Comparison of ENCODE assay signal across 10 mouse cellular contexts in genomic region chr1:133420491-133420890, GRCm38 (mm10). TPM values are rescaled to one million over a fixed set of nuclear protein-coding genes. Genes with fewer than 3 reads are reported as not detected.
DNase-seq lines count a peak whose midpoint lies in the region; ATAC-seq and TF ChIP-seq lines count a peak whose summit lies in the region.
"Had no signal": no experiment of that assay in that cellular context is flagged by ENCODE, and none has a peak within 500 bp of the region (broad histone marks: within the 10 kb centered on the region; RNA-seq: fewer than 3 reads in every experiment).

No protein-coding gene starts in this region.

- peak overlapping the region; percentile 94 for H3K4me2 ChIP-seq in kidney, embryonic 15.5 days
- peak overlapping the region; percentile 98 for H3K4me2 ChIP-seq in midbrain, embryonic 14.5 days (ENCODE audit: low read length)
- H3K4me2 ChIP-seq: embryonic facial prominence, embryonic 15.5 days; neural tube, embryonic 12.5 days had no signal

- peaks cover 75% of the 10 kb centered on the region for H3K4me1 ChIP-seq in kidney, embryonic 15.5 days
- peaks cover 27% of the 10 kb centered on the region for H3K4me1 ChIP-seq in midbrain, embryonic 14.5 days (ENCODE audit: control insufficient read depth, insufficient read depth, low read length)

- H3K9me3 ChIP-seq in kidney, embryonic 15.5 days (replicated peaks): no peaks in the 10 kb centered on the region
- no peaks in the 10 kb centered on the region for H3K9me3 ChIP-seq in midbrain, embryonic 14.5 days (ENCODE audit: control insufficient read depth, low read length)
- H3K9me3 ChIP-seq: embryonic facial prominence, embryonic 15.5 days; neural tube, embryonic 12.5 days had no signal

- WGBS in kidney, embryonic 15.5 days: 25% methylated on average over 3 of the region's 3 CpGs
- WGBS in midbrain, embryonic 14.5 days: 72% methylated on average over 3 of the region's 3 CpGs

- no peak for ATAC-seq in kidney, embryonic 15.5 days (replicated peaks; ENCODE audit: low FRiP score)
- ATAC-seq in midbrain, embryonic 14.5 days (ENCODE audit: low FRiP score, low TSS enrichment): no peak

- DNase-seq in left cerebral cortex, adult 2 months (ENCODE audit: extremely low spot score in 1 of 2, low spot score in 2 of 2): no peak
- DNase-seq in left cerebral cortex, postnatal 36 days (ENCODE audit: low spot score in 2 of 2): no peak
- DNase-seq in heart, postnatal 14 days: peak; percentile 47 to 55
- DNase-seq in midbrain, embryonic 14.5 days: no peak
- no peak for DNase-seq in frontal cortex, adult 2 months (ENCODE audit: extremely low spot score in 1 of 2, low spot score in 1 of 2)
- DNase-seq in layer of hippocampus, postnatal 25 days (ENCODE audit: extremely low spot score in 1 of 2, low spot score in 1 of 2): no peak
- DNase-seq: cerebellum, postnatal 14 days had no signal

- no peaks in the 10 kb centered on the region for H3K27me3 ChIP-seq in kidney, embryonic 15.5 days
- H3K27me3 ChIP-seq in midbrain, embryonic 14.5 days (ENCODE audit: control insufficient read depth, insufficient read depth, low read length): no peaks in the 10 kb centered on the region
- H3K27me3 ChIP-seq: embryonic facial prominence, embryonic 15.5 days; neural tube, embryonic 12.5 days had no signal

- 0 out of 2 replicates have a peak overlapping the region, but pooled peaks have one; percentile 4 for H3K4me3 ChIP-seq in left cerebral cortex, adult 2 months
- H3K4me3 ChIP-seq in kidney, embryonic 15.5 days (replicated peaks): peak overlapping the region; percentile 92; the same call in 1 of the 2 replicates
- no peak overlapping the region for H3K4me3 ChIP-seq in midbrain, embryonic 14.5 days (replicated peaks; ENCODE audit: low read depth, low read length)
- H3K4me3 ChIP-seq: embryonic facial prominence, embryonic 15.5 days; neural tube, embryonic 12.5 days had no signal

- no peaks in the 10 kb centered on the region for H3K36me3 ChIP-seq in kidney, embryonic 15.5 days
- no peaks in the 10 kb centered on the region for H3K36me3 ChIP-seq in midbrain, embryonic 14.5 days (ENCODE audit: control insufficient read depth, insufficient read depth, low read length)
- H3K36me3 ChIP-seq: embryonic facial prominence, embryonic 15.5 days; neural tube, embryonic 12.5 days had no signal

- H3K9ac ChIP-seq in kidney, embryonic 15.5 days: no peak overlapping the region
- no peak overlapping the region for H3K9ac ChIP-seq in midbrain, embryonic 14.5 days (replicated peaks; ENCODE audit: low read length)
- H3K9ac ChIP-seq: embryonic facial prominence, embryonic 15.5 days; neural tube, embryonic 12.5 days had no signal

- intact Hi-C loops in left cerebral cortex, adult 2 months (cut with DNase I): no loop called here
- intact Hi-C loops in left cerebral cortex, postnatal 36 days (cut with DNase I): loop anchor here (5.0 to 10.0 kb wide), 2 partner anchors 33 to 74 kb away; no protein-coding TSS in a partner anchor
- intact Hi-C loops in heart, postnatal 14 days (cut with DNase I): no loop called here

- no peak for TF ChIP-seq CTCF in left cerebral cortex, adult 2 months (IDR thresholded peaks at IDR 0.05)

- no peak overlapping the region for H3K27ac ChIP-seq in left cerebral cortex, adult 2 months
- peak overlapping the region; percentile 23 for H3K27ac ChIP-seq in kidney, embryonic 15.5 days
- H3K27ac ChIP-seq in midbrain, embryonic 14.5 days (replicated peaks; ENCODE audit: low read depth, low read length): no peak overlapping the region
- H3K27ac ChIP-seq: embryonic facial prominence, embryonic 15.5 days; neural tube, embryonic 12.5 days had no signal

RNA-seq across cellular contexts. Expression of gene Sox13, which starts 3.7 kb away (rescaled TPM):
- total RNA-seq in left cerebral cortex, adult 2 months (2021): 1 to 10 TPM; 8.9 to 9.3 TPM
- 10 to 100 TPM in 1 of 2 experiments, 1 to 10 TPM in 1; 8.3 to 12.0 TPM for total RNA-seq in left cerebral cortex, postnatal 36 days (2021)
- 10 to 100 TPM; 22.3 to 23.9 TPM for total RNA-seq in heart, postnatal 14 days (2021)
- polyA plus RNA-seq in kidney, embryonic 15.5 days (2015; fragmentation: Nextera tagmentation; extraction: Ambion mirVana): 15.0 and 16.2 TPM in 2 replicates
- 5.9 and 9.7 TPM in 2 replicates for polyA plus RNA-seq in midbrain, embryonic 14.5 days (2014; fragmentation: Nextera tagmentation; extraction: Ambion mirVana)
- 18.1 and 19.6 TPM in 2 replicates for polyA plus RNA-seq in frontal cortex, adult 2 months (2012; rRNA removed)
- total RNA-seq in layer of hippocampus, postnatal 25 days (2021): 1 to 10 TPM; 7.4 to 9.6 TPM

RNA-seq across cellular contexts. Expression of gene Etnk2, which starts 57.1 kb away (rescaled TPM):
- 10 to 100 TPM; 12.4 to 14.6 TPM for total RNA-seq in left cerebral cortex, adult 2 months (2021)
- total RNA-seq in left cerebral cortex, postnatal 36 days (2021): 10 to 100 TPM in 1 of 2 experiments, 1 to 10 TPM in 1; 7.8 to 10.2 TPM
- under 1 TPM; 0.49 to 0.67 TPM for total RNA-seq in heart, postnatal 14 days (2021)
- polyA plus RNA-seq in kidney, embryonic 15.5 days (2015; fragmentation: Nextera tagmentation; extraction: Ambion mirVana): 3.3 and 4.0 TPM in 2 replicates
- polyA plus RNA-seq in midbrain, embryonic 14.5 days (2014; fragmentation: Nextera tagmentation; extraction: Ambion mirVana): 11.2 and 15.6 TPM in 2 replicates
- polyA plus RNA-seq in frontal cortex, adult 2 months (2012; rRNA removed): 7.8 and 8.6 TPM in 2 replicates
- total RNA-seq in layer of hippocampus, postnatal 25 days (2021): 1 to 10 TPM; 1.8 to 2.7 TPM

Comparison
In these comparisons a context has a peak if more than half of its experiments do, and no peak if none do; other contexts are left out.
1. DNase-seq: peak in heart, postnatal 14 days (2 of 2); none in left cerebral cortex, adult 2 months (0 of 2), left cerebral cortex, postnatal 36 days (0 of 2), midbrain, embryonic 14.5 days (single experiment), frontal cortex, adult 2 months (0 of 2) and layer of hippocampus, postnatal 25 days (0 of 2).